Mouse (Mus musculus) limb, embryonic 14.5 days (tissue): ENCODE data around the gene Col9a1. TPM values are rescaled to one million over a fixed set of nuclear protein-coding genes. Genes with fewer than 3 reads are reported as not detected.
A peak's percentile ranks its signal among the peaks of the same experiment; 100 is the strongest.

Source experiments
- ATAC-seq: fragments of 200-750 bp; cut with Nextera tagmentation; 2 replicates; pipeline ENCODE4 v1.8.0; 2017; ENCODE audit warnings: low read depth, moderate number of reproducible peaks, moderate TSS enrichment; ENCODE audit not compliant: low FRiP score
- DNase-seq: peaks from one replicate; pipeline ENCODE4 v3.0.0-alpha.2; 2015; ENCODE audit warnings: low spot score
- H3K27ac ChIP-seq: fragments of 300-500 bp; sonication (generic); replicated peaks from 2 replicates; pipeline ENCODE4 v1.5.1; 2014; ENCODE audit warnings: low read depth, mild to moderate bottlenecking, low read length, moderate library complexity, mixed read lengths
- H3K27me3 ChIP-seq: fragments of 300-500 bp; sonication (generic); 2 replicates; pipeline ENCODE4 v1.6.1; 2014; ENCODE audit warnings: low read length, mixed read lengths; ENCODE audit not compliant: control insufficient read depth, insufficient read depth
- H3K36me3 ChIP-seq: fragments of 300-500 bp; sonication (generic); 2 replicates; pipeline ENCODE4 v1.6.1; 2014; ENCODE audit warnings: mild to moderate bottlenecking, low read length, moderate library complexity, mixed read lengths; ENCODE audit not compliant: control insufficient read depth, insufficient read depth
- H3K4me1 ChIP-seq: fragments of 300-500 bp; sonication (generic); 2 replicates; pipeline ENCODE4 v1.6.1; 2014; ENCODE audit warnings: antibody characterized with exemption, low read length, mixed read lengths; ENCODE audit not compliant: control insufficient read depth, insufficient read depth
- H3K4me2 ChIP-seq: fragments of 300-500 bp; sonication (generic); replicated peaks from 2 replicates; pipeline ENCODE4 v1.6.1; 2014; ENCODE audit warnings: low read depth, mild to moderate bottlenecking, low read length, moderate library complexity; ENCODE audit not compliant: severe bottlenecking
- H3K4me3 ChIP-seq: fragments of 300-500 bp; sonication (generic); replicated peaks from 2 replicates; pipeline ENCODE4 v1.5.1; 2014; ENCODE audit warnings: low read length
- H3K9ac ChIP-seq: fragments of 300-500 bp; sonication (generic); 2 replicates; pipeline ENCODE4 v1.6.1; 2014; ENCODE audit warnings: mild to moderate bottlenecking, low read depth, low read length, moderate library complexity; ENCODE audit not compliant: severe bottlenecking
- H3K9me3 ChIP-seq: fragments of 300-500 bp; sonication (generic); 2 replicates; pipeline ENCODE4 v1.6.1; 2016; ENCODE audit warnings: low read length; ENCODE audit not compliant: control insufficient read depth
- POLR2A ChIP-seq: fragments of 200-500 bp; IDR thresholded peaks from 2 replicates; pipeline ENCODE4 v1.8.0; 2012; ENCODE audit warnings: inconsistent platforms, mild to moderate bottlenecking, moderate library complexity, borderline replicate concordance; ENCODE audit not compliant: insufficient read depth, insufficient read length; ENCODE audit errors: extremely low read depth
- WGBS: fragments of 180-500 bp; shearing (Covaris S2); extraction: QIAGEN DNeasy Blood & Tissue Kit; methylation state at CpG from one replicate; pipeline ENCODE4 v1.1.7; 2014; 5-methylcytosine and 5-hydroxymethylcytosine counted together
- polyA plus RNA-seq, 2 experiments: library from polyadenylated mRNA; depleted of rRNA in 1 of 2; stranded (reverse) in 1 of 2; unstranded in 1 of 2; fragments of >200 nt; fragmentation: Nextera tagmentation in 1 of 2; extraction: Ambion mirVana in 1 of 2; gene quantifications; 2 replicates each; pipeline versions ENCODE4 v1.2.1 to v1.2.3; 2012 to 2014

Gene Col9a1
- polyA plus RNA-seq, 2 experiments, result 139 to 268 TPM

DNA sequence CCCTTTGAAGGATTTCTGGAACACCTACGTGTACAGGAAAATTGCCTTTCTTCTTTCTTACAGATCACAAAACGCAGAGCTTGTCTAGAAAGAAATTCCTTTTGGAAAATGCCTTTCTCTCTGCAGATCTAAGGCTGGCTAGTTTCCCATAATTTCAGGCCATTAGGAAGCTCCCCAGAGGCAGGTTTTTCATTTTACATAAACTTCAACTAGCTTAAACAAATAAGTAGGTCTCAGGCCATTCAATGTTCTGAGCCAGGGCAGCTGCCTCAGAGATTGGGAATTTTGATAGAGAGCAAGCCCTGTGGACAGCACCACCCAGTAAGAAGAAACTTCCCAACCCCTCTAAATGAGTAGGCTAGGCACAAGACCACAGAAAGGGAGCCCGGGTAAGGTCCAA lies 1.6 kb upstream of the Col9a1 start:
- Histone ChIP-seq H3K36me3 (no peaks in the 10 kb centered on the region), H3K4me3 (no peak overlapping the region), H3K27me3 (no peaks in the 10 kb centered on the region), H3K4me2 (no peak overlapping the region), H3K27ac (no peak overlapping the region), H3K9ac (no peak overlapping the region), H3K4me1 (no peaks in the 10 kb centered on the region), H3K9me3 (no peaks in the 10 kb centered on the region)
- DNase-seq (peak; percentile 21), ATAC-seq (no peak)
- 62% methylated on average over 3 of the region's 3 CpGs for WGBS
- no peak for TF ChIP-seq POLR2A

DNA sequence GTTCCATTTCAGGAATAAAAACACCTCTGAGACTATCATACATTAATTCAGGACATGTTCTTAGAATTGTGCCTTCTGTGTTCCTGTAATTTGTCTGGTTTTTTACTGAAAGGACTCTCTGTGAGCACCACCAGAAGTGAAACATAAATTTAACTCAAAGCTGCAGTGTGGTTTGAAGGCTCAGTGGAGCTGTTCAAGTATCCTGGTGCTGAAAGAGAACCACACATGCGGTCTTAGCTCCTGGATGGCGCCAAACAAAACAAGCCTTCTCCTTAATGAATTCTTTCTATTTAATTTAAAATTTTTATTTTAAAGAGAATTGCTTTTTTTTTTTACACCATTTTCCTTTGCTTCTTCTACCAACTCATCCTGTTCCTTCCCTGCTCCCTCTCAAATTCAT lies 2.4 kb downstream of the Col9a1 start:
- DNase-seq, result peak; percentile 76
- Histone ChIP-seq H3K27ac (no peak overlapping the region), H3K9ac (no peak overlapping the region), H3K4me2 (no peak overlapping the region), H3K4me3 (peak overlapping the region; percentile 10; the same call in 1 of the 2 replicates), H3K4me1 (no peaks in the 10 kb centered on the region), H3K27me3 (no peaks in the 10 kb centered on the region), H3K36me3 (no peaks in the 10 kb centered on the region), H3K9me3 (no peaks in the 10 kb centered on the region)
- WGBS, result 58% methylated on average over 2 of the region's 2 CpGs
- no peak for ATAC-seq
- TF ChIP-seq POLR2A, result no peak

DNA sequence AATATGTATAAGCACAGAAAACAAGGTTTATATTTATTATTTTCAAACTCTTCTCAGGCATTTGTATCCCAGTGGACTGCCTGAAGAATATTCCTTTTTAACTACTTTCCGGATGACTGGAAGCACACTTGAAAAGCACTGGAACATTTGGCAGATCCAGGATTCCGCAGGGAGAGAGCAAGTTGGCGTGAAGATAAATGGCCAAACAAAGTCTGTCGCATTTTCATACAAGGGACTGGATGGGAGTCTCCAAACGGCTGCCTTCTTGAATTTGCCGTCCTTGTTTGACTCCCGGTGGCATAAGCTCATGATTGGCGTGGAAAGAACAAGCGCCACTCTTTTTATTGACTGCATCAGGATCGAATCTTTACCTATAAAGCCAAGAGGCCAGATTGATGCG lies 7.6 kb downstream of the Col9a1 start:
- Histone ChIP-seq H3K4me3 (no peak overlapping the region), H3K36me3 (no peaks in the 10 kb centered on the region), H3K27ac (no peak overlapping the region), H3K4me1 (no peaks in the 10 kb centered on the region), H3K4me2 (no peak overlapping the region), H3K9me3 (no peaks in the 10 kb centered on the region), H3K27me3 (no peaks in the 10 kb centered on the region), H3K9ac (no peak overlapping the region)
- WGBS, result 87% methylated on average over 11 of the region's 11 CpGs
- no peak for ATAC-seq
- no peak for DNase-seq
- no peak for TF ChIP-seq POLR2A

DNA sequence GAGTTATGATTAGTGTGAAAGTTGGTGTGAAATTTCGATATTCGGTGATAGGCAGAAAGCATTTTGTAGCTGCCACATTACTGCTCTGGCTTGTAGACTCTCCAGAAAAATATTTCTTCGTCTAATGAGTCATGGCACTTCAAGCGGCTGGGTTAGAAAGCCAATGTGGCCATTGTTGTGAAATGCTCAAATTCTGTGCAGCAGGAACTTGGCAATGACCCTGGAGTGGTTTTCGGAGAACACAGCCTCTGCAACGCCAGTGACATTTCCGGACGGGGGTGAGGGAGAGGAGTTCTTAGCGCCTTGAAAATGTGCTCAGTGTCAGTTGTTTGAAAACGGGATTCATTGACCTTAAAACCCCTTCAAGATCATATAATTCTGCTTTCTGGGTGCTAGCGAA lies 9.6 kb downstream of the Col9a1 start:
- Histone ChIP-seq H3K27ac (no peak overlapping the region), H3K4me1 (no peaks in the 10 kb centered on the region), H3K27me3 (no peaks in the 10 kb centered on the region), H3K36me3 (no peaks in the 10 kb centered on the region), H3K4me2 (no peak overlapping the region), H3K9ac (no peak overlapping the region), H3K4me3 (no peak overlapping the region), H3K9me3 (no peaks in the 10 kb centered on the region)
- DNase-seq, result no peak
- WGBS, result 69% methylated on average over 11 of the region's 11 CpGs
- ATAC-seq, result no peak
- no peak for TF ChIP-seq POLR2A

DNA sequence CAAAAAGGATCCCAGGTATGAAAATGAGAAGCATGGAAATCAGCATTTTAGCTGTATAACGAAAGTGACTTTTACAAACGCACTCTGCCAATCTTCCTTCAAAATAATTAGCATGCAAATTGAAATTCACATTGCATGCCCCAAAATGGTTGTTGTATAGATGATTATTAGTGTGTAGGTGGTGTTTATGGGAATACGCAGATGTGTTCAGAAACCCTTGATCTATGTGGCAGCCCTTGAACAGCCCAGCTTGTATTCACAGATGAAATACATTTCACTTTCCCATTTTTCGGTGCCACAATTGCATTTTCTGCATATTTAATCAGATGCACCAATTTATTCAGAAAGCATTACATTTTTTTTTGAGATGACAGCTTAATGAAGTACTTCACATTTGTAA lies 14.3 kb downstream of the Col9a1 start:
- H3K36me3 ChIP-seq, result no peaks in the 10 kb centered on the region
- ATAC-seq (no peak), DNase-seq (no peak)
- no peaks in the 10 kb centered on the region for H3K27me3 ChIP-seq
- H3K27ac ChIP-seq, result no peak overlapping the region
- 91% methylated on average over 4 of the region's 4 CpGs for WGBS
- H3K9me3 ChIP-seq, result no peaks in the 10 kb centered on the region
- no peak overlapping the region for H3K4me3 ChIP-seq
- no peak overlapping the region for H3K9ac ChIP-seq
- no peak for TF ChIP-seq POLR2A
- no peak overlapping the region for H3K4me2 ChIP-seq
- H3K4me1 ChIP-seq, result peaks cover 25% of the 10 kb centered on the region

DNA sequence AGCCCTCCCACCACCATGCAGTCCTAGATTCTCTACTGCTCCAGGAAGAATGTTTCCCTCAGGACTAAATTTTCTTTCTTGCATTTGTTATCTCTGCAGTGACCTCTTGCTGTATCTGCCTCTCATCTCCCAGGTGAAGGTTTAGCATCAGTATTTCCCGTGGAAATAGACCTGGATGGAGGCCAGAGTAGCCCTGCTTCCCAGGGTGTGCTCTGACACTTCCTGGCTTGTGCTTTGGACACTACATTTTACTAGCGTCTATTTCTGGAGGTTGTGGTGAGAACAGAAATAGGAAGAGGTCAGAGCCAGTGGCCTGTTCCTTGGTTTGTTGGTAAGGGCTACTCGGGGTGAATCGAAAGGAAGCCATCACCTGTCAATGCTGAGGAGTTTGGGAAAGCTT lies 16.7 kb downstream of the Col9a1 start:
- no peak overlapping the region for H3K9ac ChIP-seq
- H3K9me3 ChIP-seq, result no peaks in the 10 kb centered on the region
- no peak for ATAC-seq
- 53% methylated on average over 4 of the region's 4 CpGs for WGBS
- DNase-seq, result no peak
- H3K27me3 ChIP-seq, result no peaks in the 10 kb centered on the region
- peaks cover 30% of the 10 kb centered on the region for H3K4me1 ChIP-seq
- H3K4me3 ChIP-seq, result no peak overlapping the region
- TF ChIP-seq POLR2A, result no peak
- no peaks in the 10 kb centered on the region for H3K36me3 ChIP-seq
- peak overlapping the region; percentile 88; the same call in 1 of the 2 replicates for H3K27ac ChIP-seq
- H3K4me2 ChIP-seq, result peak overlapping the region; percentile 42; the same call in 1 of the 2 replicates
